Mouse (Mus musculus) forebrain, embryonic 10.5 days (tissue): ENCODE results near the gene Ubash3b. TPM values are rescaled to one million over a fixed set of nuclear protein-coding genes. Genes with fewer than 3 reads are reported as not detected.

Source experiments
- DNase-seq: peaks from one replicate; pipeline ENCODE4 v3.0.0-alpha.2; 2017; ENCODE audit warnings: low spot score; ENCODE audit errors: extremely low spot score
- H3K27ac ChIP-seq: fragments of 300-500 bp; sonication (generic); 2 replicates; pipeline ENCODE4 v1.5.1; 2016; ENCODE audit warnings: mild to moderate bottlenecking
- H3K27me3 ChIP-seq: fragments of 300-500 bp; sonication (generic); 2 replicates; pipeline ENCODE4 v1.6.1; 2016; ENCODE audit warnings: mild to moderate bottlenecking; ENCODE audit not compliant: poor library complexity, severe bottlenecking
- H3K36me3 ChIP-seq: fragments of 300-500 bp; sonication (generic); replicated peaks from 2 replicates; pipeline ENCODE4 v1.6.1; 2016; ENCODE audit warnings: mild to moderate bottlenecking, moderate library complexity
- H3K4me1 ChIP-seq: fragments of 300-500 bp; sonication (generic); 2 replicates; pipeline ENCODE4 v1.6.1; 2016
- H3K4me3 ChIP-seq: fragments of 300-500 bp; sonication (generic); 2 replicates; pipeline ENCODE4 v1.5.1; 2016; ENCODE audit warnings: mild to moderate bottlenecking, moderate library complexity
- H3K9me3 ChIP-seq: fragments of 300-500 bp; sonication (generic); 2 replicates; pipeline ENCODE4 v1.6.1; 2016; ENCODE audit warnings: mild to moderate bottlenecking, moderate library complexity
- WGBS: fragments of 180-500 bp; shearing (Covaris S2); methylation state at CpG from one replicate; pipeline ENCODE4 v1.1.7; 2016; 5-methylcytosine and 5-hydroxymethylcytosine counted together
- polyA plus RNA-seq: library from polyadenylated mRNA; unstranded; fragments of >200 nt; fragmentation: Nextera tagmentation; extraction: Ambion mirVana; gene quantifications from 2 replicates; pipeline ENCODE4 v1.2.1, GENCODE M21; 2016

The Ubash3b gene
- polyA plus RNA-seq, 1 experiment from 2014 or later, result 3.8 TPM

DNA sequence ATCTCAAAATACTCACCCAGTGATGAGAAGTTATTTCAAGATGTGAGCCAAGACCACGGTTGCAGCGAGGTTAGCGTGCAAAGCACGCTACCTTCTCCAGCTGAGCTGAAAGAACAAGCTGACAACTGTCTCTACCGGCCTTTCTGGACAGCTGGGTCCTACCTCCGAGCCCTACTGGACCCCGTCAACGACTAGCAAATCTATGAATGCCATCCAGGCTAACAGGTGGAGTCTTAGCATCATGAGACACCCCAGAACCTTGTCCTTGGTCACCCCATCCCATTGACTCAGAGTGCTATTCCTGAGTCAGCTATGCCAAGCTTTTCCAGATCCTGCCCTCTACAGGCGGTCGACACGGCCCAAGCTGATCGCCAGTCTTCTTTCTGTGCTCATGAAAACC is 69.5 kb downstream of the Ubash3b start:
- WGBS, result 95% methylated on average over 12 of the region's 12 CpGs
- no peaks in the 10 kb centered on the region for H3K36me3 ChIP-seq
- H3K27me3 ChIP-seq, result no peaks in the 10 kb centered on the region
- H3K4me1 ChIP-seq, result no peaks in the 10 kb centered on the region
- no peak overlapping the region for H3K4me3 ChIP-seq
- no peak overlapping the region for H3K27ac ChIP-seq
- DNase-seq, result no peak
- H3K9me3 ChIP-seq, result no peaks in the 10 kb centered on the region

DNA sequence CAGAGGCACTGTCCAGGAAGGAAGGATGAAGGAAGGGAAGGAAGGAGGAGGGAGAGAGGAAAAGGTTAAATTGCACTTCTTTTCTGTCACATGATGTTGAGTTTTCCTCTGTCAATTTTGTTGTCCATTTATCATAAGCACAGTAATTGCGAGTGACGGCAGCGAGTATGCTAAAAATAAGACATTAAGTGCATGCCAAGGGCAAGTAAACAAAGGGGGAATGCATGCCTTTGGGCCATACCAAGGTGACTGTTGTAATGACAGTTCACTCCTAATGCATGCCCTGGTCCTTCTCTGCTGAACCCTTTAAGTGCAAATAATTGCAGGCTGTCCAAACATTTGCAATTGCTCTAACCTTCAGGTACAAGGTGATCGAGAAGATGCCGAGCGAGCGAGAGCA is 70.3 kb downstream of the Ubash3b start:
- no peak overlapping the region for H3K27ac ChIP-seq
- no peaks in the 10 kb centered on the region for H3K4me1 ChIP-seq
- WGBS, result 88% methylated on average over 7 of the region's 7 CpGs
- H3K4me3 ChIP-seq, result no peak overlapping the region
- DNase-seq, result no peak
- no peaks in the 10 kb centered on the region for H3K36me3 ChIP-seq
- no peaks in the 10 kb centered on the region for H3K27me3 ChIP-seq
- no peaks in the 10 kb centered on the region for H3K9me3 ChIP-seq

- Histone ChIP-seq H3K36me3 (no peaks in the 10 kb centered on the region), H3K9me3 (no peaks in the 10 kb centered on the region), H3K27me3 (no peaks in the 10 kb centered on the region), H3K4me3 (no peak overlapping the region), H3K27ac (no peak overlapping the region), H3K4me1 (peaks cover 16% of the 10 kb centered on the region)
- 88% methylated on average over 9 of the region's 9 CpGs for WGBS
- no peak for DNase-seq
Observed at GRCm38 (mm10) chr9:41087831-41088383, 73.6 kb downstream of the Ubash3b start.

GRCm38 (mm10) chr9:41084191-41084901 is 77.2 kb downstream of the Ubash3b start:
- no peaks in the 10 kb centered on the region for H3K27me3 ChIP-seq
- peak overlapping the region; percentile 26; the same call in 1 of the 2 replicates for H3K27ac ChIP-seq
- H3K4me3 ChIP-seq, result no peak overlapping the region
- DNase-seq, result no peak
- no peaks in the 10 kb centered on the region for H3K36me3 ChIP-seq
- peaks cover 31% of the 10 kb centered on the region for H3K4me1 ChIP-seq
- H3K9me3 ChIP-seq, result no peaks in the 10 kb centered on the region
- WGBS, result 61% methylated on average over 11 of the region's 11 CpGs

GRCm38 (mm10) chr9:41083386-41084055 is 78.0 kb downstream of the Ubash3b start:
- no peak for DNase-seq
- peaks cover 38% of the 10 kb centered on the region for H3K4me1 ChIP-seq
- H3K4me3 ChIP-seq, result no peak overlapping the region
- no peaks in the 10 kb centered on the region for H3K27me3 ChIP-seq
- 81% methylated on average over 6 of the region's 6 CpGs for WGBS
- H3K27ac ChIP-seq, result no peak overlapping the region; the same call in 1 of the 2 replicates
- no peaks in the 10 kb centered on the region for H3K36me3 ChIP-seq
- no peaks in the 10 kb centered on the region for H3K9me3 ChIP-seq

DNA sequence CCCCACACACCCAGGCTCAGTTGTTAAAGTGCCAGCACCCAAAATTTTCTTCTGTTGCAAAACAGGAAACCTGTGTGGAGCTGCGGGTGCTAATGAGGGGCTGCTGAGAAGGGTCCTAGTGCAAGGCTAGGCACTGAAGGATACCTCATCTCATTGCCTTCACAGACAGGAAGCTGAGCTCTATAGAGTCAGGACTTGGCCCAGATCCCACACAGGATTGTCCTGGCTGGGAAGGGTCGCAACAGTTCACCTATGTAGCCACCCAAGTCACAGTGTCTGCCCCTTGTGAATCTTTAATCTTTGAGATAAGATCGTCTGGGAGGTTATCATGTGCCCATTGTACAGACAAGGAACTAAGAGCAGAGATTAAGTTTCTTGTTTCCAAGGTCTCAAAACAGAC is 78.6 kb downstream of the Ubash3b start:
- Histone ChIP-seq H3K4me1 (peaks cover 43% of the 10 kb centered on the region), H3K9me3 (no peaks in the 10 kb centered on the region), H3K4me3 (no peak overlapping the region), H3K27me3 (no peaks in the 10 kb centered on the region), H3K27ac (no peak overlapping the region), H3K36me3 (no peaks in the 10 kb centered on the region)
- 88% methylated on average over 3 of the region's 3 CpGs for WGBS
- DNase-seq, result no peak

- 85% methylated on average over 5 of the region's 5 CpGs for WGBS
- peaks cover 53% of the 10 kb centered on the region for H3K4me1 ChIP-seq
- H3K9me3 ChIP-seq, result no peaks in the 10 kb centered on the region
- H3K4me3 ChIP-seq, result no peak overlapping the region
- H3K27me3 ChIP-seq, result no peaks in the 10 kb centered on the region
- 0 out of 2 replicates have a peak overlapping the region, but pooled peaks have one; percentile 44 for H3K27ac ChIP-seq
- no peaks in the 10 kb centered on the region for H3K36me3 ChIP-seq
- DNase-seq, result no peak
Observed at GRCm38 (mm10) chr9:41080877-41081276, 80.6 kb downstream of the Ubash3b start.

- H3K4me1 ChIP-seq, result peaks cover 50% of the 10 kb centered on the region
- no peaks in the 10 kb centered on the region for H3K27me3 ChIP-seq
- peak overlapping the region; percentile 54 for H3K27ac ChIP-seq
- no peak for DNase-seq
- no peaks in the 10 kb centered on the region for H3K36me3 ChIP-seq
- H3K9me3 ChIP-seq, result no peaks in the 10 kb centered on the region
- 67% methylated on average over 14 of the region's 14 CpGs for WGBS
- no peak overlapping the region for H3K4me3 ChIP-seq
Observed at GRCm38 (mm10) chr9:41079428-41080155, 81.9 kb downstream of the Ubash3b start.

DNA sequence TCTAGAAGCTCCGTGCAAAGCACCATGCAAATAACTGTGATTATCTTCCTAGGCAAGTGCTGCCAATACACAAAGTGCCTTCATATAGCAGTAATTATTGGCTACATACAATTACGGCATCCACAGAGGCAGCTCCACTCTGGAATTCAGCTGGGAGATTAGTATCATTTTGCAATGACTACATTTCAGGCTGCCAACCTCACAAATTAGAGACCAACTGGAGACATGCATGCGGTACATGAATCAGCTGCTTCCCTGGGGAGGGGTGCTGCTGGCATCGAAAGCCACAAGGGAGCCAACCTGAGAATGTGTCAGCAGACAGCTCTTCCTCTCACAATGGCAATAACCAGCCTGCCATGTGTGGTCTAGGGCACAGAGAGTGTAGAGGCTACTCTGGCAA is 83.3 kb downstream of the Ubash3b start:
- Histone ChIP-seq H3K9me3 (no peaks in the 10 kb centered on the region), H3K27ac (peak overlapping the region; percentile 35; the same call in 1 of the 2 replicates), H3K27me3 (no peaks in the 10 kb centered on the region), H3K4me3 (no peak overlapping the region), H3K4me1 (peaks cover 40% of the 10 kb centered on the region), H3K36me3 (no peaks in the 10 kb centered on the region)
- no peak for DNase-seq
- 88% methylated on average over 4 of the region's 4 CpGs for WGBS

- Histone ChIP-seq H3K27ac (peak overlapping the region; percentile 58), H3K4me3 (no peak overlapping the region), H3K4me1 (peaks cover 44% of the 10 kb centered on the region), H3K36me3 (no peaks in the 10 kb centered on the region), H3K9me3 (no peaks in the 10 kb centered on the region), H3K27me3 (no peaks in the 10 kb centered on the region)
- WGBS, result 25% methylated on average over 4 of the region's 4 CpGs
- peak; percentile 25 for DNase-seq
Observed at GRCm38 (mm10) chr9:41076150-41076549, 85.3 kb downstream of the Ubash3b start.

DNA sequence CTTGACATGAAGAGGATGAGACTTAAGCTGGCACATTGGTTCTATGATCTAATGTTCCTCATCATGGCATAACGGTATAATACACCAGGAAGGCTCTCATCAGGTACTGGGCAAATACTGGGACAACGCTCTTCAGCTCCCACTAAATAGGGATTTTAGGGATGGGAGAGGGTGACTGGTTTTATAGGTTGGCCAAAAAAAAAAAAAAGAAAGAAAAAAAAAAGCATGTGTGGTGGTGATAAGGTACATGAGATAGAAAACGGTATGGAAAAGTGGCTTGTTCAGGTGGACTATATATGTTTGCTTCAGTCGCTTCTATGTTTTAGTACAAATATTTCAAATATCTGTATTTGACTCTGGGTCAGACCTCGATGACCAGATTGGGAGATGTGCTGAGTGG is 86.0 kb downstream of the Ubash3b start:
- Histone ChIP-seq H3K36me3 (no peaks in the 10 kb centered on the region), H3K27me3 (no peaks in the 10 kb centered on the region), H3K4me1 (peaks cover 45% of the 10 kb centered on the region), H3K27ac (peak overlapping the region; percentile 58), H3K4me3 (no peak overlapping the region), H3K9me3 (no peaks in the 10 kb centered on the region)
- no peak for DNase-seq
- 89% methylated on average over 5 of the region's 5 CpGs for WGBS

DNA sequence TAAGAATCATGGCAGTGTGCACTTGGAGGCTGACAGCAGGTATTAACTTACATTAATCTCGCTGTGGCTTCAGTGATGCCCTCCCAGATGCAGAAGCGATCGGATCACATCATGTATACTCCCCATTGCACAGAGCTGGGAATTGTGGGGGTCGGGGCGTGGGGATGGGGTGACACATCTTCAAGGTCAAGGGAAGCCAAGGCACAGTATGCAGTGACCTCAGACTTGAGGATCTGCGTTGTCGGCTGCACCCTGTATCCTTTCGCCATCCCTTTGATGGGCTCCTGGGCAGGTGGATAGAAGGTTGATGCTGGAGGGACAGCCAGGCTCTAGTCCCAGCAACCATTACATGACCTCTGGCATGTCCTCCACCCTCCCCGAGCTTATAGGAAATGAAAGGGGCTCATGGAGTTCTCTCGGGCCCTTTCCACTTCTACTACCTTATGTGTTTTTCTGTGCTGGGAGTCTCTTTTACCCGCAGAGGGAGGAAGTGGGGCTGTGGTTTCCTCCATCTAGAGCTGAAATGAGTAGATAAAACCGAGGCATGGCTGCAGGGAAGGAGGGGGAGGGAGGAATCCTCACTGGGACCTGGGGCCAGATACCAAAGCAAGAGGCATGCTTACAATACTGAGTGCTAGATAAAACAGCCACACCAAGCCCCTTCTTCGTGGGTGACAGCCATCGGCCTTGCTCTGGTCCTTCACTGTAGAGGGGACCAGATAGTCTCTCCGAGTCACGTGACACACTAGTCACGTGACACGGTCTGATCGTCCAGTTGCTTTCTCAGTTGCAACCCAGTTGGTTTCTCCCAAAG is 88.1 kb downstream of the Ubash3b start:
- H3K4me1 ChIP-seq, result peaks cover 25% of the 10 kb centered on the region
- 90% methylated on average over 19 of the region's 19 CpGs for WGBS

More for the DNA sequence above, 88.1 kb downstream of the Ubash3b start:
- no peak for DNase-seq
- Histone ChIP-seq H3K27ac (peak overlapping the region; percentile 56; the same call in 1 of the 2 replicates), H3K36me3 (no peaks in the 10 kb centered on the region), H3K9me3 (no peaks in the 10 kb centered on the region), H3K4me3 (no peak overlapping the region), H3K27me3 (no peaks in the 10 kb centered on the region)
